Mouse (Mus musculus) adrenal gland, adult (tissue): ENCODE measurements around the gene Acbd6.

Source experiments
- DNase-seq, 2 experiments: peaks; one replicate each; pipeline ENCODE4 v3.0.0; 2022 to 2023; ENCODE audit warnings: low spot score in 1 of 2; ENCODE audit not compliant: inconsistent age in 2 of 2

Acbd6 gene

DNA sequence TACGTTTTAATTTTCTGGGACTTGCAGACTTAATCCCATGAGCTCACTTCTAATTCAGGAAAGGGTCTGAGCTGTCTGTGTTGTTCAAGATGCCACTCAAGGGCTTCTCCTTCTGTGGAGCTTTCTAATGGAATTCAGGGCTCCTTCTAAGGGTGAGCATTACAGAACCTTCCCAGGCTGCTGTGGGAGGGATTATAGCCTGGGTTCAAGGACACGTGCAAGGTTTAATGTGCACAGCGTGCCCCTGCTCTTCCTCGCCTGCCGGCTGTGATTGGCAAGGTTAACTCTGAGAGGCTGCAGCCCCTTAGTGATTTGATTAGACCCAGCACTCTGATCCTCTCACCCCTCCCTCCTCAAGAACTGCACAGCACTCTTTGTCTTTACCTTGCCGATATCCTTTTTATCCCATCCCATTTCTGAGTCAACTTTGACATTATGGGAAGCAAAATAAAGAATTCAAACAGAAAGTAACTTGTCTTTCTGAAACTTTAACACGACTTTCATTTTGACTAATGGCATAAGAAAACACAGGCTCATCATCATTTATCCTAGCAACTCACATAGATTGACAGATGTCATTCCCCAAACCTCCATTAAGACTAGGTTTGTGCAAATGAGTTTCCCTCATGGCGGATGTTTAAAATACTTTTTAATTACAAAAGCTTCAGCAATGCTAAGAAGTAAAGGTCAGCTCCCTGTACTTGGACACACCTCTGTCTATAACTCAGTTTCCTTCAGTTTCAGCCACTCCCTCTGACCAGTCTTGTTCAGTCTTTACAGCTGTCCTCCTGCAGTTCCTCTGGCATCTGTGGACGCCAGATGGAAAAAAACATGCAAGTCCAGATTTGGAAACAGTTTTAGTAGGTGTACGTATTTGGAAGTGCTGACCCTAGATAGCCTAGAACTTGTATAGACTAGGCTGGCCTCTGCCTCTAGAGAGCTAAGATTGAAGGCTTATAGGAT lies 88.7 kb downstream of the Acbd6 start:
- DNase-seq, result peak; percentile 35 to 51

DNA sequence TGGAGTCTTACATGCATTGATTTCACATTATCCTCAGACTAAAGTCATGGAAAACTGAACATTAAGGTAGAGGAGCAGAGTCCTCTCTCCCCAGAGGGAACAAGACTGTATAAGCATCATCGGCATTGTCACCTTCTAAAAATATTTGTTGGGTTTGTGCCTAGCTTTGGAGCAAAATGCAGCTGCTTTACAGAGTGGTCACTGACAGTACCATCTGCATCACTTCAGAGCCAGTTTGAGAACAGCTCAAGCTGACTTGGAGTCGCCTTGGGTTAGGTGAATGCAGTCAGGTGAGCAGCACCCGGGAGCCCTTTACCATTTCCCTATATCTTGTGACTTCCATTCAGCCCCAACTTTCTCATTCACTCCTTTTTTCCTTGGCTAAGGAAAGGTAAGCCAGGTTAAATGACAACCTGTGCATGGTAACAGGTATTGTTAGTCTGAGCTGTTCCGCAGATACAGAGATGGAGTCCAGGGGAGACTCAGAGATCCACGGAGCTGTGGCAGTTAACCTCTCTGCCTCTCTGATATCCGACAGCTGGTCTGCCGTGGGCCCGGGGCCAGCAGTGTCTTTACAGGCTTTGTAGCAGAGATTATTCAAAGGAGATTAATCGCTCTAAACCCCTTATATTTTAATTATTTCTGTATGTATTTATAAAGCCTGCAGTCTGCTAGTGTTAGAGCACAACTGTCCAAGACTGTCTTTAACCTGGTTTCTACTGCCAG lies 92.4 kb downstream of the Acbd6 start:
- no peak for DNase-seq

DNA sequence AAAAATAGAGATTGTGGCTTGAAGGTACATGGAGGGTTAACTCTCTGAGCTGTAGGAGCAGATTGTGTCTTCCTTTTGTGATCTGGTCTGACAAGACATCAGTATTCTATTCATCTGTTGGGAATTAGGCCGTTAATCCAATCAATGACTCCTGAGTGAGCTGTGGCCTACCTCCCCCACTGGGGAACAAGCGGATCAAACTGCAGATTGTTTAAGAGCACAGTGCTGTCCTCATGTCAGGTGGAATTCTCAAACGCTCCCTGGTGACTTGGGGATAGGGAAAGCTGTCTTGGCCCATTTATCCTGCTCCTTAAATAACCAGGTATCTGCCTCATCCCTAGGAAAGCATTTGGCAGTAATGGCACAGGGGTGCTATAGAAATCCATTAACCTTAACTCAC lies 97.0 kb downstream of the Acbd6 start:
- DNase-seq, result no peak

DNA sequence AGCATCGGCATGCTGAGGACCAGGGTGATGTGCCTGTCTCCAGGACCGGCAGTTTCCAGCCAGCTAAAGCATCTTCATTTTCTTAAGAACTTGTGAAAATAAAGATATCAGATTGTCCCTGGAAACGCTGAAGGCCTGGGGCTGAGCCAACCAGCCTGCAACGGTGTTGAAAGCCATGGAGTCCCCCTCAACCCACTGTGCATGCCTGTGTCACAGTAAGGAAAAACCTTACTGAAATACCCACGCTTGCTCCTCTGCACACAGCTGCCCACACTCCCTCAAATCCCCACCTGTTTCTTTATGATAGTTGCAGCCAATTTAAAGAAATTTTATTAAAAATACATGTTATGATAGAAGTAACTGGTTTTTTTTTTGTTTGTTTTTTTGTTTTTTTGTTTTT lies 98.4 kb downstream of the Acbd6 start:
- no peak for DNase-seq

DNA sequence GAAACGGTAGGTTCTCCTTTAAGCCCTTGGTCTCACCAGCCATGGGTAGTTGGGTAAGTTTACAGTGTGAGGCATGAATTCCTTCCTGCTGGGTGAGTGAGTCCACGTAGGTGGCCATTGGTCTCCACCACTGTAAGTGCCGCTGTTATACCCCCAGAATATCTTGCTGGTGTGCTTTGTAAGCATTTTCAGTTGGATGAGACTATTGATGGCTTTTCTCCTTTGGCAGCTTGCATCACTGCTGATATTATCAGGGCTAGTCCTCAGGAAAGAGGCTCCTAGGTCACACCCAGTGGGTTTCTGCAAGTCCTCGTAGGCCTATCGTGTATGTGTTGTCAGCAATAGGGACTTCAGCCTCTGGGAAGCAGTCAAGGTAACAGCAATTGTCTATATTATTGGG lies 106.1 kb downstream of the Acbd6 start:
- no peak for DNase-seq

DNA sequence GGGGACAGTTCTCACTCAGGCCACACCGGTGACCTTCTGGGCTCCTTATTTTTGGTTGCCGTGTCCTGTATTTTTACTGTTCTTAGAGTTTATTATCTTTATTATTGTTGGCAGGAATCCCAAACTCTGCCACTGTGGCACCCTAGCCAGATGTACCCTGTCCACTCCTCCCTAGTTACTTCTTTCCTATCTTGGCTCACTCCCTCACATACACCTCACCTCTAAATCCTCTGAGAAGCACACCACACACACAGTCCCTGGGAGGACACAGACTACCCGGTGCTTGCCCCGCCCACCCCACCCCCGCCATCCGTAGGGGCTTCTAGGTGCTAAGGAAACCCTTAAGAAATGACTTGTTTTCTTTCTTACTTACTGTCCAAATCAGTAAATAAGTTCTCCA lies 117.7 kb downstream of the Acbd6 start:
- no peak for DNase-seq

DNA sequence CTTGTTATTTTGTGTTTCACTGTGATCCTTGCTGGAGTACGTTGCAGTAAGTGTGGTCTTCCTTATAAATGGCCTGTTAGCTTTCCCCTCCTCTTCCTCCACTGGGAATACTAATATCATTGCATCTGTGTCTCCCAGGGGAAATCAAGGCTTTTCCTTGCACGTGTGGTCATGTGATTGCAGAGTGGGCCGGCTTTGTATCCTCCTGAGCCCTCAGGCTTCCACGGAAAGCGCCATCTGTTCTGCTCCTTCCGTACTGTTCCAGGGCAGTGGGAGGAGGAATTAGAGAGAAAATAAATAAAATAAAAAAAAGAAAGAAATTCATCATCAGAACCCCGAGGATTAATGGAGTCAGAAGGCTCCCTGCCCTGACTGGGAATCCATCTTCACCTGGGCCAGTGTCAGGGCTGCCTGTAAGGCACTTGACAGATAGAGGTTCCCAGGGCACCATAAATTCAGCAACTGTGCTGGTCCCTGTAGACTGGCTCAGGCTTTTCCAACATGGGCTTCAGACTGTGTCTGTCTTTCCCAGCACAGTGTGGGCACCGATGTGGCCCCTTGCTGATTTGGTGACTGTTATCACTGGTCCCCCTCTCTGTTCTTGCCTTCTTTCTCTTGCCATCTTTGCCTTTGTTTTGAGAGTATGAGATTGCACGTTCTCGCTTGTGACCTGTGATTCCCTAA lies 123.3 kb downstream of the Acbd6 start:
- DNase-seq, result no peak

DNA sequence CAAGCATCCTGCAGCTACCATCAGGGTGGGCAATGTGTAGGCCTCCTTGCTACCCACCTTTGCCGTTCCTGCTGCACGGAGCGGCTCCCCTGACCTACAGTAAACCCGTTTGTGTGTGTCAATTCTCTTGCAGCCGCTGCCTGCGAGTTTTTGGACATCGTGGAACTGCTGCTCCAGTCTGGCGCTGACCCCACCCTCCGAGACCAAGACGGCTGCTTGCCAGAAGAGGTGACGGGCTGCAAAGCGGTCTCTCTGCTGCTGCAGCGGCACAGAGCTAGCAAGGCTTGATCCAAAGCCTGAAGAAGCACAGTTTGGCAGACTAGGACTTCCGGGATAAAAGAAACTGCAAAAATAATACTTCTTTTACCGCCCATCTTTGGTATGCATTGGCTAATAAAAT lies 128.9 kb downstream of the Acbd6 start:
- DNase-seq, result no peak

DNA sequence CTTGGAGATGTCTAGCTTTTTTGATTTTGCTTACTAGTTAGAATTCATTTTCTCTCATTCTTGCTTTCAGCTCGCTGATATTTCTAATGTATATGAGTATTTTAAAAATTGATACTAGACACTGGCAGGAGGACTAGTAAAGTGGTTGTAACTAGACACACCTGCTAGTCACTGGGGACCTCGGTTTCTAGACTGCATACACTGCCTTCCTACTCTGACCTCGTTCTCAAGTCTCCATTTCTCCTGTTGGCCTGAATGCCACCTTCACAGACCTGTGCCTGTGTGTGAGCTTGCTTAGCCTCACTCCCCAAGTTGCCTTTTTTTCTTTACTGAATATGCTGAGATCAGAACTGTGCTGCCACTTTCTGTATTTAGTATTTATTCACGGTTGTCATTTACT lies 131.2 kb downstream of the Acbd6 start:
- no peak for DNase-seq

DNA sequence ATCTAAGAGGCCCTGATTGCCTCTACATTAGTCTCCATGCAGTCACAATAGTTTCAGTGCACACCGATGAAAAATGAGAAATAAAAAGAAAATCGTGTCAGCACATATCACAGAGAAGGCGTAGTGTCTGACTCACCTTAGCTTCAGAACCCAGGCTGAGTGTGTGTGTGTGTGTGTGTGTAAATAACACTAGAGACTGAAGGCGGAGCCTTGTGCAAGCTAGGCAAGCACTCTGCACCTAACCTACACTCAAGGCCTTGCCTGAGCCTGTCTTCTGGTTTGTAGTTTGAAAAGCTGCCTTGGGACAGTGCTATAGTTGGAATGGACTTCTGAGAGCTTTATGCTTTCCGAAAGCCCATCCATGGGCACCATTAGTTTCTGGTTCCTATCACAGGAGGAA lies 131.6 kb downstream of the Acbd6 start:
- DNase-seq, result no peak

DNA sequence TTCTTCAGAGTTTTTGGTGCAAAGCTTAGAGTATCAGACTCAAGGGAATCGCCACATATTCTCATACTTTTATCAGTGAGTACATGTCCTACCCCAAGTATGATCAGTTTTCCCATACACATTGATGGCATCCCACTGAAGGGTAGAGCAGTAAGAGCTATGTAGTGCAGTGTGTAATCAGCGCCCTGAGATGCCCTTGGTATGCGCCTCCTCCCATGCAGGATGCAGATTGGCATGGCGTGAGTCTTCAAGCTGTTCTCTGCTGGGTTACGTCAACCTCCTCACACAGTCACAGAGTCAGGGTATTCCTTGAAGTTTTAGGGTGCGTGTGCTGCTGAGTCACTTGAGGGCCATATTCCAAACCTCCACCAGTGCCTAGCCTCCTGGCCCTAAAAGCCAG lies 134.3 kb downstream of the Acbd6 start:
- DNase-seq, result no peak

DNA sequence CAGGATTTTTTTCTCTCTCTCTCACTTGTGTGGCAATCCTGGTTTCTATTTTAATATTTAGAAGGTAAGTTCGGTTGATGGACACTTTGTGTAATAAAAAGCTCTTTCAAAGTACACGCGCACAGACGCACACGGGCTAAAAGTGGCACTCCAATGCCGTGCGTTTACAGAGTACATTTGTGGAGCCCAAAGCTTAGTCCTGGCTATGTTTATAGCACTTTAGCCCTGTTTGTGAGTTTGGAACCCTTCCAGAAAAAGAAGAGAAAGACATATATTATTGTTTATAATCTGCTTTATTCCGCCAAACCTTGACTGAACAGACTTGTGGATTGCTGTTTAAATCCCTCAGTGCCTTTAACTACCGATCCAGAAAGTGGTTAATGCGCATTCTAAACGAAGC lies 135.1 kb downstream of the Acbd6 start:
- DNase-seq, result no peak

DNA sequence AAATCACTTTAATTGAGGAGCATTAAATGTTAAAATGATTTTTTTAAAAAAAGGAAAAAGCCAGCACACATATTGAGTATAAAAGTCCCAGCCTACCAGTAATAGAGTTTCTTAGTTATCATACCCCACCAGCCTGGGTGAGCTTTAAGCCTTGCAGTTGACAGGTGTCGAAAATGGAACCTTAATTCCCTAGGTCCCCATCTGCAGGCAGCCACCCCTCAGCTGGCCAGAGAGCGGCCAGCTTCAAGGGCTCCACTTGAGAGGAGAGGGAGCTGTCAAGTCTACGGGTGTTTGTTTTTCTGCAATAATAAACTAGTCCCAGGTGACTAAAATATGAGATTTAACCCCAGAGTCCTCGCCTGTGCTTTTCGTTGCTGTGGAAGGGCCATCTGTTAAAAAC lies 135.5 kb downstream of the Acbd6 start:
- no peak for DNase-seq

DNA sequence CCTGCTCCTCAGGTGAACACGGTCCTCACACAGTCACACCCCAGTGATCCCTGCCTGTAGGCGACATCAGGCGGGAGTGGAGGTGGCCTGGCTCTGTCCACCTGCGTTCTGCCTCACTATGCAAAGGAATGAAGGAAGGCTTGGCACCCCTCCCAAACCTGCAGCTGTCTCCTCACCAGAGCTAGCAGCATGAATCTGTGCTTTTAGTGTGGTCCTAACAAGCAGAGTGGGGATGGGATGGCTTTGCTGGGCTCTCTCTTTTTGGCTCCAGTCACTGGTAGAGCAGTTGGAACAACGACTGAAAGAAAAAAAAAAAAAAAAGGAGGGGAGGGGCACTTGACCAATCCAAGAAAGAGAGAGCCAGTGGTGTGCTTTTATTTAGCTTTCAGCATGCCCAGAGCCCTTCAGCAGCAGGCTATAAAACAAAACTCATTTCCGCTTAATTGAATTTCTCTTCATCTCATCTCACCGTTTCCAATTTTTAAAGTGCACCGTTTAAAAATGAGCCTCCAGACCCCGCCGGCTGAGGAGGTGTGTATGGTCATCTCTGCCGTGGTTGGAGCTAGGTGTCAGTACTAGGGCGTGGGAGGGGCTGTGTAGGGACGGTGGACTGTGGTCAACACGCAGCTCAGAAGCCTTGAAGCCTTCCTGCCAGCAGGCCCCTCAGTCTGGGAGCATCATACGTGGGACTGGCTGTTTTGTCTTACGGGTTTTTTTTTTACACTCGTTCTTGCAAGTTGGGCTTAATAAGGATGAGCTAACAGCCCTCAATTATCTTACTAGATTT lies 140.6 kb downstream of the Acbd6 start:
- no peak for DNase-seq

DNA sequence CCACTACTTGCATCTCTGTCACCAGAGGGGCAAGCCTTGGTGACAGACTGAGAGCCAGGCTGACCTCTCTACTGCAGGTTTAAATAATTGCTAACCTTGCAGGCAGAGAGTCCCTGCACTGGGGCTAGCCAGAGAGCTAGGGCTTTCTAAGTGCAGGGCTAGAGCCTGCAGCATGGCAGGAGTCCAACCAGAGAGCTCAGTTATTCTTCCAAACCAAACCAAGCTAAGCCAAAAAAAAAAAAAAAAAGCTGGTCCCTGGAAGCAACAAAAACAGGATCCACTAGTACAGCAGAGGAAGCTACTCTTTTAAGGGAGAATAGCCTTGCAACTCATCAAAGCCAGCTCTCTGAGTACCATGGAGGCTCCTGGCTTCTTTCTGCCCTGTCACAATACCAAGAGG lies 143.0 kb downstream of the Acbd6 start:
- DNase-seq, result no peak

DNA sequence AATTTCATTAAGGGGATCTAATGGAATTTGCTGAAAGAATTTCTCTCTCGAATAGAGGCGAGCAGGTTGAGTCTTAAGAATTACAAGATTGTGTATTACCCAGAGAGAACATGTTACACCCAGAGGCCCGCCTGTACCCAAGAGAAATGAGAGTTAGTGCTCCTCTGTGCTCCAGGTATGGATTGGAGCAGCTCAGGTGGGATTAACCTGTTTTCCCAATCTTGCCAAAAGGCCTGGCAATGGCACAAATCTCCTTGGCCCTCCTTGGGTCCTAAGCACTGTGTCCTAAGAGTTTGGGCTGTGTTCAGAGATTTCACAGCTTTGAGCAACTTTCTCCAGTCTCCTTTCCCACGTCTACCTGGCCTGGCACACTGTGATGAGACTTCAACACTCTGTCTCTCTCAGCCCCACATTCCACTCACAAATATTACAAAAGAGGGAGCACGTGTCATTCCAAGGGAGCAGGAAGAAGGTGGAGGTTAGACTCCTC lies 145.3 kb downstream of the Acbd6 start:
- DNase-seq, result no peak

DNA sequence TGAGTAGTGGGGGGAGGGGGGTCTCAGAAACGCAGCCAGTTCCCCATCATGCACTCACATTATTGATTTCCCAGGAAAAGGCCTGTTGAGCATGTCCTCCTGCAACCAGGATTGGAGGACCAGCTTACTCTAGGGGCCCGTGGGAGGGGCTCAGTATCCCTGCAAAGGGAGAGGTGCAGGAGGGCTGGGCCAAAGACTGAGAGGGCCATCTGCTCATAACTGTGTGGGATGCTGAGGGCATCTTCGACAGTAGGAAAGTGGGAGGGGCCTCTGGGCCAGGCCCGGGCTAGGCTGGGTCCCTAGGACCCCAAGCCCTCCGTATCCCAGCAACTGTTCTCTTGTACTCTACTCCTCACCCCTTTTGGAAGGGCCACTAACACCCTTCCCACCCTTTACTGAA lies 146.3 kb downstream of the Acbd6 start:
- no peak for DNase-seq

DNA sequence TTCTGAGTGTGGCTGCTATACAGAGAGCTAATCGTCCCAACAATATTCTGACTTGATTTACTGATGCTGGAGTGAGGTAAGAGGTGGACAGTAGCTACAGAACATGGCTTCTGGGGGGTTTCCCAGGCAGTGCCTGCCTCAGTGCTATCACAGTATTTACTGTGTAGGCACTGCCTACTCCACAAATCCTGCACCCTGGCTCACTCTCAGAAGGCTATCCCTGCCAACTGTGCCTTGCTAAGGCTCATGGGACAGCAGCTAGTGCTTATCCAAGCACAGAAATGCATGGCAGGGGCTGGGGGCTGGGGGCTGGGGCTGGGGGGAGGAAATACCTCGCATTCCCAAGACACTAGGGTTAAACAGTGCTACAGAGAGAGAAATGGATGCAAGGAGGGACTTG lies 155.4 kb downstream of the Acbd6 start:
- DNase-seq, result no peak

DNA sequence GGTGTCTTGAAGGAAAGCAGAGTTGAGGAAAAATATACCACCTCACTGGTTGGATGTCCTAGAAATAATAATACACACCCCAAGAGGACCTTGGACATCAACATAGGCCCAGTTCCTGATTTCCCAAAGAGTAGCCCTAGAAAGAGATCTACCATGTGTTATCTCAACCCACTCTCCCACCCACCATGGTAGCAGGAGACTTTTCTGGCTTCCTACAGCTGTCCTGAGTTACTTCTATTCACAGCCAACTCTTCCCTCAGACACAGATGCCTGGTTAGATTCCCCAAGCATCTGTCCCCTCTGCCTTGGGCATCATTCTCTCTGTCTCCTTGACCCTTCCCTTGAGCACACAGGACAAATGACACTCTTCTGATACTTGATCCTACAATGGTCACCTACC lies 157.4 kb downstream of the Acbd6 start:
- DNase-seq, result no peak

DNA sequence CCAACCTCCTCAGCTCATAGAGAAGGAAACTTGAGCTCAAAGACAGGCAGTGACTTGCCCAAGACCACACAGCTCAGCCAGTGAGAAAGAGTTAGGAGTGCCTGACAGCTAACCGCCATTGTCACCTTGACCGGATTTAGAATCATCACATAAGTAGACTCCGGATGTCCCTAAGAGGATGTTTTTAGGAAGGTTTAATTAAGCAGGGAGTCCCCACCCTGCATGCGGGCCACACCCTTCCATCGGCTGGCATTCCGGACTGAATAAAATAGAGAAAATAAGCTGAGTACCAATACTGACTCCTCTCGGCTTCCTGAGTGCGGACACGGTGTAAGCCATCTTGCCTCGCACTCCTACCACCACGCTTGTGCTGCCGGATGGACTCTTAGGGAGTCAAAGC lies 159.4 kb downstream of the Acbd6 start:
- no peak for DNase-seq

DNA sequence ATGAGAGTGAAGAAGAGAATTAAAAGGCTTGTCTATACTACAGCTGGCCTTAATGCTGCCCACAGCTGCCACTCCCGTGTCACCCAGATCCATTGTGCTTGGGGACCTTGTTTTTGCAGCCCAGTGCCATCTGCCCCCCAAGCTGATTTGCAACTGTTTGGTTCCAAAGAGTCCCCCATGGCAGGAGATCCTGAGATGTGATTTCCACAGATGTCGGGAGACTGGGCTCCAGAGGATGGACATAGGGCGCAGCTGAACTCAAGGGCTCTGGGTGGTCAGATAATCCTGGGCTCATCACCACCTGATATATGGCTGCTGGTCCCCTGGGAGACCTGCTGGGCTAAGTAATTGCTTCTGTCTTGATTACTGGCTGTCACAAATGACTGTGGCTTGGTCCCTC lies 160.9 kb downstream of the Acbd6 start:
- DNase-seq, result no peak
